Mouse (Mus musculus): Measurements from ENCODE around the gene Actn3. TPM values are rescaled to one million over a fixed set of nuclear protein-coding genes. Genes with fewer than 3 reads are reported as not detected.

Gene Actn3
- polyA plus RNA-seq, 1 experiment from 2014 or later, result 21.4 TPM

DNA sequence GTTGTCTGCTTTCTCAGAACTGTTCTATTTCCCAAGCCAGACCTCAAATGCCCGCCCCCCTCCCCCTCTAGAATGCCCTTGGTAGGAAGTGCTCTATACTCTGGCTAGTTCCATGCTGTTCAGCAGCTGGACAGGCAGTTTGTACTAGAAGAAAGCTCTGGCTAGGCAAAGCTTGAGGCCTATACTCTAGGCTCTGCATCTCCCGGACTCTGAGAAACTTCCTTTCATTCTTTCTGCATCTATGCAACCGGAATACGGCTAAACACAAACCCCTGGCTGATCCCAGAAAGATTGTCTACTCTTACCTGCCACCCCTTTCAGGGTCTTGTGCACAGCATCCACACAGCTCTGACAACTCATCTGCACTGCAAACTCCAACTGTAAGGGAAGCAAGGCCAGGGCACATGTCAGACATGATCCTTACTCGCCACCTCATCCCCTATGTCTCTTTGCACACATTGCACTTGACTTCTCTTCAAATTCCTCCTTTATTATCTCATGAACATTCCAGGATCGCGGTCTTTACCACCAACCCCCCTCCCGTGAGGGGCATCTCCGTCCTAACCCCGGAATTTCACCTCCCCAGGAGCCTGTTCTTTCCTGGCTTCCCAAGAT, 39.1 kb downstream of the Actn3 start:
- 27% methylated on average over 10 of the region's 10 CpGs for WGBS
- peak; percentile 16; the same call in 1 of the 2 replicates for ATAC-seq (ENCODE audit: low read depth)
- peaks cover 8% of the 10 kb centered on the region; the same call in 1 of the 2 replicates for H3K4me1 ChIP-seq (ENCODE audit: control insufficient read depth, insufficient read depth, low read length)
- H3K4me2 ChIP-seq (ENCODE audit: low read depth, low read length), result peak overlapping the region; percentile 74
- H3K27ac ChIP-seq (replicated peaks; ENCODE audit: low read depth, low read length), result no peak overlapping the region; the same call in 1 of the 2 replicates
- H3K9ac ChIP-seq (ENCODE audit: low read depth, low read length), result peak overlapping the region; percentile 77
- no peaks in the 10 kb centered on the region for H3K9me3 ChIP-seq (ENCODE audit: control insufficient read depth, low read length)
- H3K36me3 ChIP-seq (ENCODE audit: control insufficient read depth, insufficient read depth, low read length), result 0 out of 2 replicates have a peak, but pooled peaks cover 13% of the 10 kb centered on the region
- DNase-seq (ENCODE audit: low spot score), result no peak
- H3K27me3 ChIP-seq (replicated peaks; ENCODE audit: control insufficient read depth, insufficient read depth, low read length), result peaks cover 23% of the 10 kb centered on the region
- peak overlapping the region; percentile 69 for H3K4me3 ChIP-seq (ENCODE audit: low read depth, low read length)

DNA sequence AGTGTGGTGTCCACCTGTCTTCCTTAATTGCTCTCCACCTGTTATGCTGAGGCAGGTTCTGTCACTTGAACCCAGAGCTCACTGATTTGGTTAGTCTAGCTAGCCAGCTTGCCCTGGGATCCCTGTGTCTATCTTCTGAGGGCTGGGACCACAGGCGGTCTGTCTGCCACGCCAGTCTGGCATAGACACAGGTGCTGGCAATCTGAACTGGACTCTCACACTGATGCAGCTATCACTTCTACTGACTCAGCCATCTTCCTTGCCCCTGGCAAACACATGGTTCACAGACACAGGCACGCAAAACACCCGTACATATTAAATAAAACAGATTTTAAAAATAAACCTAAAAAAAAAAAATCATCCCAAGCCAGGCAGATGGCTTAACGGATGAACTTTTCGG, 40.7 kb downstream of the Actn3 start:
- no peak overlapping the region for H3K4me3 ChIP-seq (ENCODE audit: low read depth, low read length)
- peaks cover 8% of the 10 kb centered on the region; the same call in 1 of the 2 replicates for H3K4me1 ChIP-seq (ENCODE audit: control insufficient read depth, insufficient read depth, low read length)
- no peaks in the 10 kb centered on the region for H3K9me3 ChIP-seq (ENCODE audit: control insufficient read depth, low read length)
- ATAC-seq (ENCODE audit: low read depth) (no peak), DNase-seq (ENCODE audit: low spot score) (no peak)
- H3K9ac ChIP-seq (ENCODE audit: low read depth, low read length), result no peak overlapping the region
- H3K4me2 ChIP-seq (ENCODE audit: low read depth, low read length), result no peak overlapping the region
- H3K36me3 ChIP-seq (ENCODE audit: control insufficient read depth, insufficient read depth, low read length), result peaks cover 24% of the 10 kb centered on the region
- H3K27me3 ChIP-seq (replicated peaks; ENCODE audit: control insufficient read depth, insufficient read depth, low read length), result peaks cover 23% of the 10 kb centered on the region
- no peak overlapping the region for H3K27ac ChIP-seq (replicated peaks; ENCODE audit: low read depth, low read length)
- WGBS, result 94% methylated on average over 6 of the region's 6 CpGs

GRCm38 (mm10) chr19:4836096-4836495, 41.6 kb downstream of the Actn3 start:
- Histone ChIP-seq H3K9ac (ENCODE audit: low read depth, low read length) (no peak overlapping the region), H3K9me3 (ENCODE audit: control insufficient read depth, low read length) (no peaks in the 10 kb centered on the region), H3K4me1 (ENCODE audit: control insufficient read depth, insufficient read depth, low read length) (peaks cover 8% of the 10 kb centered on the region; the same call in 1 of the 2 replicates), H3K27ac (replicated peaks; ENCODE audit: low read depth, low read length) (no peak overlapping the region), H3K36me3 (ENCODE audit: control insufficient read depth, insufficient read depth, low read length) (peaks cover 28% of the 10 kb centered on the region), H3K27me3 (replicated peaks; ENCODE audit: control insufficient read depth, insufficient read depth, low read length) (peaks cover 14% of the 10 kb centered on the region), H3K4me2 (ENCODE audit: low read depth, low read length) (no peak overlapping the region), H3K4me3 (ENCODE audit: low read depth, low read length) (no peak overlapping the region)
- ATAC-seq (ENCODE audit: low read depth) (no peak), DNase-seq (ENCODE audit: low spot score) (no peak)
- WGBS, result 71% methylated on average over 2 of the region's 2 CpGs

DNA sequence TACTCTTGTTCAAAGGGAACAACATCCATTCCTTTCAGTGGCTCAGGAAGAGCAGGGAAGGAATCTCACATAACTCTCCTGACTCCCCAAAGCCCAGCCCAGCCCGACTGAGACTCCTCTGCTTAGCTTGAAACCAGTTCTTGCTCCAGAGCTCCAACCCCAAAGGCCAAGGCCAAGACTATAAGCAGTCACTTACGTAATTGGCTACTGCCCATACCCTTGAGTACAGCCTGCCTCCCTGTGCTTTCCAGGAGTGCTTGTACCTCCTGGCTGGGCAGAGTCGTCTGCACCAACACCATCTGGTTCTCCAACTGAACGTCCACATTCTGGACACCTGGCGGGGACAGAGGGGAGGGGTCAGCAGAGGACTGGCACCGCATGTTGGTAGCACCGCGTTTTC, 43.7 kb downstream of the Actn3 start:
- H3K4me3 ChIP-seq (ENCODE audit: low read depth, low read length), result no peak overlapping the region
- WGBS, result 81% methylated on average over 8 of the region's 8 CpGs
- no peak overlapping the region for H3K9ac ChIP-seq (ENCODE audit: low read depth, low read length)
- H3K9me3 ChIP-seq (ENCODE audit: control insufficient read depth, low read length), result no peaks in the 10 kb centered on the region
- no peak overlapping the region for H3K4me2 ChIP-seq (ENCODE audit: low read depth, low read length)
- peaks cover 35% of the 10 kb centered on the region for H3K36me3 ChIP-seq (ENCODE audit: control insufficient read depth, insufficient read depth, low read length)
- H3K27ac ChIP-seq (replicated peaks; ENCODE audit: low read depth, low read length), result no peak overlapping the region
- ATAC-seq (ENCODE audit: low read depth), result no peak
- DNase-seq (ENCODE audit: low spot score), result no peak
- H3K27me3 ChIP-seq (replicated peaks; ENCODE audit: control insufficient read depth, insufficient read depth, low read length), result no peaks in the 10 kb centered on the region
- H3K4me1 ChIP-seq (ENCODE audit: control insufficient read depth, insufficient read depth, low read length), result peaks cover 8% of the 10 kb centered on the region; the same call in 1 of the 2 replicates

DNA sequence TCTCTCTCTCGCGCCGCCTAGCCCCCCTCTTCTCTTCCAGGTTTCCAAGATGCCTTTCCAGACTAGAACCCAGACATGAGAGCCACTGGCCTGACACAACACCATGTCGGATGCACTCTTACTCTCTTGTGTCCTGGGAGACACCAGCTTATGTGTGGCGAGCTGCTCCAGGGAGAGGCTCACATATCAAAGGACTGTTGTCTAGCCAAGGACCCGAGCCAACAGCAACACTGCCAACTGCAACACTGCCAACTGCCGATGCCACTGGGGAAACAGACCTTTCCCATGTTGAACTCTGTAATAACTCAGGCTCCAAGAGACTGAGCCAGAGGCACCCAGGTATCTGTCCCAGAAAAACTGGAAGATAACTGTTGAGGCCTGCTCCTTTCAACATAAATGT, 48.6 kb downstream of the Actn3 start:
- no peak overlapping the region for H3K4me3 ChIP-seq (ENCODE audit: low read depth, low read length)
- H3K9ac ChIP-seq (ENCODE audit: low read depth, low read length), result no peak overlapping the region
- no peak overlapping the region for H3K27ac ChIP-seq (replicated peaks; ENCODE audit: low read depth, low read length)
- peaks cover 51% of the 10 kb centered on the region for H3K36me3 ChIP-seq (ENCODE audit: control insufficient read depth, insufficient read depth, low read length)
- 58% methylated on average over 7 of the region's 7 CpGs for WGBS
- no peak overlapping the region for H3K4me2 ChIP-seq (ENCODE audit: low read depth, low read length)
- H3K4me1 ChIP-seq (ENCODE audit: control insufficient read depth, insufficient read depth, low read length), result no peaks in the 10 kb centered on the region
- ATAC-seq (ENCODE audit: low read depth) (peak; percentile 55; the same call in 1 of the 2 replicates), DNase-seq (ENCODE audit: low spot score) (peak; percentile 29)
- no peaks in the 10 kb centered on the region for H3K9me3 ChIP-seq (ENCODE audit: control insufficient read depth, low read length)
- H3K27me3 ChIP-seq (replicated peaks; ENCODE audit: control insufficient read depth, insufficient read depth, low read length), result no peaks in the 10 kb centered on the region

DNA sequence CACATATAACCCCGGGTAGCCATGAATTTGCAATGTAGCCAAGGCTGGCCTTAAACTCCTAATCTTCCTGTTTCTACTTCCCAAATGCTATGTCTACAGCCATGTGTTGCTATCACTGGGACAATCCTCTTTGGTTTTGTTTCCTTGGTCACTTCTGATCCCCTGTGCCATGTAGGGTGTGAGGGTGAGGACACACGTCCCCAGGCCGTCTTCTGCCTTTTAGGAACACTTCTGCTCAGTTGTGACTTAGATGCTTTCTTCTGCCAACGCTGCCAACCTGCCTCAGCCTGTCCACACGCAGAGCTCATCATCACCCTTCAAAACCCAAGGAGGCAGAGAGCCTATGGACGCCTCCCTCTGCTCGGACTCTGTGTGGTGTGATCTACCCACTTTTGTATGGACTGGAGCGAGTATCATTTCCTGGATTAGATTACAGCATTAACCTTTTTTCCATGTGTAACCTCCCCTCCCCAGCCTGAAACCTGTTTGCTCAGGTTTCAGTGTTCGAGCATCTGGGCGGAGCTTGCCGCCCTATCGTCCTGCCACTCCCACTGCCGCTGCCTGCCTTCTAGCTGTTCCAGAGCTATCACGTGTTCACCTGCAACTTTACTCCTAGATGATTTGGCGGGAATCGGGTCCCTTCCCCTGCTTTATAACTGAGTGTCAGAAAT, 49.1 kb downstream of the Actn3 start:
- H3K4me3 ChIP-seq (ENCODE audit: low read depth, low read length), result no peak overlapping the region
- H3K9me3 ChIP-seq (ENCODE audit: control insufficient read depth, low read length), result no peaks in the 10 kb centered on the region
- H3K27ac ChIP-seq (replicated peaks; ENCODE audit: low read depth, low read length), result no peak overlapping the region
- H3K4me1 ChIP-seq (ENCODE audit: control insufficient read depth, insufficient read depth, low read length), result no peaks in the 10 kb centered on the region
- no peaks in the 10 kb centered on the region for H3K27me3 ChIP-seq (replicated peaks; ENCODE audit: control insufficient read depth, insufficient read depth, low read length)
- H3K9ac ChIP-seq (ENCODE audit: low read depth, low read length), result no peak overlapping the region
- peaks cover 51% of the 10 kb centered on the region for H3K36me3 ChIP-seq (ENCODE audit: control insufficient read depth, insufficient read depth, low read length)
- DNase-seq (ENCODE audit: low spot score), result peak; percentile 57
- peak; percentile 47 for ATAC-seq (ENCODE audit: low read depth)
- WGBS, result 51% methylated on average over 16 of the region's 16 CpGs
- no peak overlapping the region for H3K4me2 ChIP-seq (ENCODE audit: low read depth, low read length)

DNA sequence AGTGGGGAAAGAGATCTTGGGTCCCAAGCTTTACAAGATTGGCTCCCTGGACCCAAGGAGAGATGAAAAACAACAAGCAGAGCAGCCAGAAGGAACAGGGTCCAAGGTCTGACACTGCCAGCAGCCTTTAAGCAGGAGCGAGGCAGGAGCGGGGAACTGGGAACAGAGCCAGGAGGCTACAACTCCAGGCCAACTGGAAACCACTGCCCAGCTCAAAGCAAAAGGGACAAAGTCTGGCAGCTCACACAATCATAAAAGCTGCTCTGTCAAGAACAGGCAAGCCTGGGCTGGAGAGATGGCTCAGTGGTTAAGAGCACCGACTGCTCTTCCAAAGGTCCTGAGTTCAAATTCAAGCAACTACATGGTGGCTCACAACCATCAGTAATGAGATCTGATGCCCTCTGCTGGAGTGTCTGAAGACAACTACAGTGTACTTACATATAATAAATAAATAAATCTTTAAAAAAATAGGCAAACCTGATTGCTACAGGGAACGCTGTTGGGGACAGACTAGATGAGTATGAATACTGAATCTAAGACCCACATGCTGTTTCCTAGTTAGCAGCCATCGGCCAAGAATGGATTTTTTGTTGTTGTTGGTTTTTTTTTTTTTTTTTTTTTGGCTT, 56.9 kb downstream of the Actn3 start:
- 66% methylated on average over 5 of the region's 5 CpGs for WGBS
- no peak for ATAC-seq (ENCODE audit: low read depth)

DNA sequence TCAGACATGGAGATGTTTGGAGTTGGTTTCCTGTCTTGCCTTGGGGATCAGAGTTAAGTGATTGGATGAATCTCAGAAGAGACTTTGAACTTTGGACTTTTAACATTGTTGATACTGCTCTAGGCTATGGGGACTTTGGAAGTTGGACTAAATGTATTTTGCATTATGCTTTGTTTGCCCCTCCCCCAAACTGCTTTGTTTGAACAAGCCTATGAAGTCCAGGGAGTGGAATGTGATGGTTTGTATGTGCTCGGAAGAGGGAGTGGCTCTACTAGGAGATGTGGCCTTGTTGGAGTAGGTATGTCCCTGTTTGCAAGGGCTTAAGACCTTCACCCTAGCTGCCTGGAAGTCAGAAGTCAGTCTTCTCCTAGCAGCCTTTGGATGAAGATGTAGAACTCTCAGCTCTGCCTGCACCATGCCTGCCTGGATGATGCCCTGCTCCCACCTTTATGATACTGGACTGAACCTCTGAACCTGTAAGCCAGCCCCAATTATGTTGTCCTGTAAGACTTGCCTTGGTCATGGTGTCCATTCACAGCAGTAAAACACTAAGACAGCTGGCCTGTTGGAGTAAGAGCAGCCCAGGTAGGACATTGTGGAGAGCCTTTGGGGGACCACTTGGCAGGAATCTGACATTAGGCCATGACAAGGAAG, 60.4 kb downstream of the Actn3 start:
- Histone ChIP-seq H3K36me3 (ENCODE audit: control insufficient read depth, insufficient read depth, low read length) (no peaks in the 10 kb centered on the region), H3K4me1 (ENCODE audit: control insufficient read depth, insufficient read depth, low read length) (no peaks in the 10 kb centered on the region), H3K27me3 (replicated peaks; ENCODE audit: control insufficient read depth, insufficient read depth, low read length) (no peaks in the 10 kb centered on the region), H3K4me2 (ENCODE audit: low read depth, low read length) (no peak overlapping the region), H3K4me3 (ENCODE audit: low read depth, low read length) (no peak overlapping the region), H3K27ac (replicated peaks; ENCODE audit: low read depth, low read length) (no peak overlapping the region), H3K9me3 (ENCODE audit: control insufficient read depth, low read length) (no peaks in the 10 kb centered on the region), H3K9ac (ENCODE audit: low read depth, low read length) (no peak overlapping the region)
- no peak for ATAC-seq (ENCODE audit: low read depth)
- DNase-seq (ENCODE audit: low spot score), result no peak
- WGBS, result 75% methylated on average over 1 of the region's 1 CpGs

More for the DNA sequence above, 56.9 kb downstream of the Actn3 start:
- no peaks in the 10 kb centered on the region for H3K9me3 ChIP-seq (ENCODE audit: control insufficient read depth, low read length)
- no peaks in the 10 kb centered on the region for H3K4me1 ChIP-seq (ENCODE audit: control insufficient read depth, insufficient read depth, low read length)
- H3K36me3 ChIP-seq (ENCODE audit: control insufficient read depth, insufficient read depth, low read length), result peaks cover 16% of the 10 kb centered on the region; the same call in 1 of the 2 replicates
- H3K4me2 ChIP-seq (ENCODE audit: low read depth, low read length), result no peak overlapping the region
- DNase-seq (ENCODE audit: low spot score), result no peak
- no peak overlapping the region for H3K9ac ChIP-seq (ENCODE audit: low read depth, low read length)
- no peaks in the 10 kb centered on the region for H3K27me3 ChIP-seq (replicated peaks; ENCODE audit: control insufficient read depth, insufficient read depth, low read length)
- no peak overlapping the region for H3K4me3 ChIP-seq (ENCODE audit: low read depth, low read length)
- H3K27ac ChIP-seq (replicated peaks; ENCODE audit: low read depth, low read length), result no peak overlapping the region

Measured in embryonic facial prominence, embryonic 14.5 days (tissue).